Mouse (Mus musculus): ENCODE measurements around the gene Lnx1. TPM values are rescaled to one million over a fixed set of nuclear protein-coding genes. Genes with fewer than 3 reads are reported as not detected.

Gene Lnx1
- polyA plus RNA-seq, 1 experiment from 2014 or later: 2.0 TPM

DNA sequence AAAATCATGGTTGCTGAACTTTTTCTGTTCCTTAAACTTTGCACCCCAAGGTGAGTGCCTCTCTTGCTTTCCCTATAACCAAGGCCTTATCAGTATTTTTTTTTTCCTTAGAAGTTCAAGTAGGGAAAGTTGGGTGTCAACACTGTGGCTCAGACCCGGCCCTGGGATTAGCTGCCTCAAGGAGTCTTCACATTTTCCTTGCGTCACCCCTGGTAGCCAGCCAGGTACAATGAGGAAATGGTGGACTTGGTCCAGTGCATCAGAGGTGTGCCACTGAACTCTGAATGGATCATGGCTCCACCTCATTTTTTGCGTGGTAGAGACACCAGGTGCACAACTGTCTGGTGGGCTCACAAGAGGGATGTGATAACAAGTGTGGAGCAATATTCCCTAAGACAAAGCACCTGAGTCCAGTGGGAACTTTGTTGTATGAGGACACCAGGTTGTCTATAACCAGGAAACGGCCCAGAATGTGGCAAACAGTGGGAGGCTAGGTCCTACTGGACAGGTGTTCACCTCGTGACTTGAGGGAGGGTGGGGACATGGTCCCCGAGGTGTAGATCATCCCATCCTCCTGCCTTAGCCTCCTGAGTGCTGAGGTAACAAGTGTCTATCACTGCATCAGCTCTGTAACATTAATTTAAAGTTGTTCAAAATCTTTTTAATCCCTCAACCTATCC, 10.2 kb downstream of the Lnx1 start:
- no peak overlapping the region for H3K4me3 ChIP-seq
- no peak for DNase-seq (ENCODE audit: low spot score)

DNA sequence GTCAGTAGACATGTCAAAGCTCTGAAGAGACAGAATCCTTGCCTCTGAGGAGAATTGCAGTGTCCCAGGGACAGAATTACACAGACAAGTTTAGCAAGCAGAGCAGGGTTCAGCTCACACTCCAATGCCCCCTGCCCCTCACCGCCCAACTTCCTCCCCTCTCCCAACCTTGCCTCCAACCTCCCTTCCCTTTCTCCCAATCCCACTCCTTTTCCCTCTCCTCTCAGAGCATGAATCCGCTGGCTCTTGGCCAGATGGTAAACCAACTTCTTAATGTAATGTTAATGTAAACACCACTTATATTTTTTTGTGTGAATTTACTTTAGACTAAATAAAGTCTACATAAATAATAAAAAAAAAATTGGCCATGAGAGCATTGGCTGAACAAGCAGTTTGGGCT, 13.9 kb downstream of the Lnx1 start:
- no peaks in the 10 kb centered on the region for H3K9me3 ChIP-seq (replicated peaks)
- WGBS: 83% methylated on average over 2 of the region's 2 CpGs
- peaks cover 24% of the 10 kb centered on the region for H3K4me1 ChIP-seq
- H3K4me3 ChIP-seq: no peak overlapping the region
- DNase-seq (ENCODE audit: low spot score): no peak
- H3K36me3 ChIP-seq: no peaks in the 10 kb centered on the region
- H3K27me3 ChIP-seq (ENCODE audit: low read depth, poor library complexity, severe bottlenecking): no peaks in the 10 kb centered on the region
- no peak overlapping the region for H3K27ac ChIP-seq

More for the DNA sequence above, 10.2 kb downstream of the Lnx1 start:
- H3K4me1 ChIP-seq: peaks cover 41% of the 10 kb centered on the region
- H3K36me3 ChIP-seq: no peaks in the 10 kb centered on the region
- H3K9me3 ChIP-seq (replicated peaks): no peaks in the 10 kb centered on the region
- WGBS: 91% methylated on average over 6 of the region's 6 CpGs
- H3K27ac ChIP-seq: no peak overlapping the region
- H3K27me3 ChIP-seq (ENCODE audit: low read depth, poor library complexity, severe bottlenecking): no peaks in the 10 kb centered on the region

DNA sequence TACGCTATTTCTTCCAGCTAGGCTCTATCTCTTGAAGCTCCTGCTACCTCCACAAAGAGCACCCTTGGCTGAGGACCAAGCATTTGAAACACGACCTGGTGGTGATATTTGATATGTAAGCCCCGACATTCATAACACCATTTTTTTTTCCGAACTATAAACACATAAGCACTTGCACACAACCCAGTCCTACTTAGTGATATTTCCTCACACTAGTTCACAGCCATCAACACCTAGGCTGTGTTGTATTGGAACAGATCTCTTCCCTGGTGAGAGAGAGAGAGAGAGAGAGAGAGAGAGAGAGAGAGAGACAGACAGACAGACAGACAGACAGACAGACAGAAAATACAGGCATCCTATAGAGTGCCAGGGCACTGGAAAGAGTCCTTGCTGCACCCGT, 17.8 kb downstream of the Lnx1 start:
- H3K27ac ChIP-seq: no peak overlapping the region

DNA sequence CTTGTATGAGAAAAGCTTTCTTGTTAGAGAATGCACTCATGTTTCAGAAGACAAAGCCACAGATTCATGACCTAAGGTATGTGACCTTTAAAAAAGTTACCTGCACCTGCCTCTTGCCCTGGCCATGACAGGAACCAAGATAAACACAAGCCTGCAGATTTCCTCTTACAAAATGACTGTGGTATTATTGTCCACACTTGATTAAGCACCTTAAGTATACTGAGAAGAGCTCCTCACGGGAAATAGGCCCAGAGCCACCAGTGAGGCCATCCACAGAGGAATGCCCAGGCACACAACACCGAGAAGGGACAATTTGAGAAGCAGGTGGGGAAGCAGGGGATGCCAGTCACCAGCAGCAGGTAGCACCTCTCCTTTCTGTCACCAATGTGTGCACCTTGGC, 18.9 kb downstream of the Lnx1 start:
- no peak overlapping the region for H3K27ac ChIP-seq
- no peak for DNase-seq (ENCODE audit: low spot score)
- no peak overlapping the region for H3K4me3 ChIP-seq
- no peaks in the 10 kb centered on the region for H3K9me3 ChIP-seq (replicated peaks)
- no peaks in the 10 kb centered on the region for H3K27me3 ChIP-seq (ENCODE audit: low read depth, poor library complexity, severe bottlenecking)
- no peaks in the 10 kb centered on the region for H3K4me1 ChIP-seq
- 90% methylated on average over 2 of the region's 2 CpGs for WGBS
- no peaks in the 10 kb centered on the region for H3K36me3 ChIP-seq

More for the DNA sequence above, 17.8 kb downstream of the Lnx1 start:
- Histone ChIP-seq H3K4me3 (no peak overlapping the region), H3K36me3 (no peaks in the 10 kb centered on the region), H3K9me3 (replicated peaks) (no peaks in the 10 kb centered on the region), H3K4me1 (no peaks in the 10 kb centered on the region), H3K27me3 (ENCODE audit: low read depth, poor library complexity, severe bottlenecking) (no peaks in the 10 kb centered on the region)
- WGBS: 91% methylated on average over 5 of the region's 5 CpGs
- no peak for DNase-seq (ENCODE audit: low spot score)

DNA sequence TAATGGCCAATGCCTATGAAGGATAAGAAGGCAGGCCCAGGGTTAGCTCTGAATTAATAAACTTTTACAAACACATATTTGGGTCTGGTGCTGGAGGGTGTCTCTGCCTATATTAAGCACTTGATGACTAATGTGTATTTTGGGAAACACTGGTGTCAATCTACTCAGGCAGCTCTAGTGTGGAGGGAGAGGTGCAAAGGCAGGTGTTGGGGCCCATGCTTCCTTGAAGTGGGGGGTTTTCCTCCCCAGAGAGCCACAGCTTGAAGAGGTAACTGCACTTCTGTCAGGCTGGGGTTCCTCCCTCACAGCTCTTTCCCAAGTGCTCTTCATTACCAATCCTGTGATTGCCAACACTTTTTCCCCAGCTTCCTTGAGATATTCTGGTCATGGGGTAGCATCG, 20.0 kb downstream of the Lnx1 start:
- H3K27me3 ChIP-seq (ENCODE audit: low read depth, poor library complexity, severe bottlenecking): no peaks in the 10 kb centered on the region
- H3K9me3 ChIP-seq (replicated peaks): no peaks in the 10 kb centered on the region
- 97% methylated on average over 1 of the region's 1 CpGs for WGBS
- H3K36me3 ChIP-seq: no peaks in the 10 kb centered on the region
- H3K27ac ChIP-seq: no peak overlapping the region
- H3K4me1 ChIP-seq: peaks cover 1% of the 10 kb centered on the region
- DNase-seq (ENCODE audit: low spot score): no peak
- no peak overlapping the region for H3K4me3 ChIP-seq

DNA sequence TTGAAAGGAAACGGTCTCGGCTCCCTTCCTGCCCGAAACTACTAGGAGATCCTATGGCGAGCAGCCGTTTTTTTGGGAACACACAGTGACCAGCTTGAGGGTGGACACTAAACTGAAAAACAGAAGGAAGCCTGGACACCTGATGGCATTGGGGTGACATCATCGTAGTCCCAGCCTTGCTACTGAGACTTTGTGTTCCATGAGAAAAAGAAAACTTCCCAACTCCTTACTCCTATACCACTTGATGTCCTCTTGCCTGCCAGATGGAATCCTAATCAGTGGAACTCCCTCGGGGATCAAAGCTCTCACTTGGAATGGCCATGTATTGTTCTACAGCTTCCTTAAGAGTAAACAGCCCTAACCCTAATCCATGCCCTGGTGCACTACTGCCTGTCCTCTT, 23.1 kb downstream of the Lnx1 start:
- no peak overlapping the region for H3K4me3 ChIP-seq
- peaks cover 9% of the 10 kb centered on the region for H3K4me1 ChIP-seq
- WGBS: 83% methylated on average over 7 of the region's 7 CpGs
- no peaks in the 10 kb centered on the region for H3K27me3 ChIP-seq (ENCODE audit: low read depth, poor library complexity, severe bottlenecking)
- H3K36me3 ChIP-seq: no peaks in the 10 kb centered on the region
- DNase-seq (ENCODE audit: low spot score): no peak
- no peaks in the 10 kb centered on the region for H3K9me3 ChIP-seq (replicated peaks)
- no peak overlapping the region for H3K27ac ChIP-seq

DNA sequence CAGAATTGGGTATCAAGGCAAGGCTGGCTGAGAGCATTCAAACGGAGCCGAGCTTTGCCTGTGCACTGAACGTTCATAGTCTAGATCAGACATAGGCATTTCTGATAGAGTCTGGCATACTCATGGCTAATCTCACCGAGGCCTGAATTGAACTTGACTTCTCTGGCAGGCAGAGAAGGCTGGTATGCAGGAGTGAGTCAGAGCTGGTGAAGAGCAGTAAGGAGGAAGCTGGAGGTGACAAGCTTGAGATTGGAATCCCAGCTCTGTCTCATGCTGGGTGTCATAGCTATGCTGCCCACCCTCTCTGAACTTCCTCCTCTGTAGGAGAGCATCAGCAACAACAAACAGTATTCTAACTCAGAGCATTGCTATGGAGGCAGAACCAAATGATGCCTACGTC, 24.0 kb downstream of the Lnx1 start:
- WGBS: 96% methylated on average over 5 of the region's 5 CpGs
- Histone ChIP-seq H3K36me3 (no peaks in the 10 kb centered on the region), H3K27me3 (ENCODE audit: low read depth, poor library complexity, severe bottlenecking) (no peaks in the 10 kb centered on the region), H3K9me3 (replicated peaks) (no peaks in the 10 kb centered on the region), H3K4me1 (peaks cover 9% of the 10 kb centered on the region), H3K27ac (no peak overlapping the region), H3K4me3 (no peak overlapping the region)
- DNase-seq (ENCODE audit: low spot score): no peak

DNA sequence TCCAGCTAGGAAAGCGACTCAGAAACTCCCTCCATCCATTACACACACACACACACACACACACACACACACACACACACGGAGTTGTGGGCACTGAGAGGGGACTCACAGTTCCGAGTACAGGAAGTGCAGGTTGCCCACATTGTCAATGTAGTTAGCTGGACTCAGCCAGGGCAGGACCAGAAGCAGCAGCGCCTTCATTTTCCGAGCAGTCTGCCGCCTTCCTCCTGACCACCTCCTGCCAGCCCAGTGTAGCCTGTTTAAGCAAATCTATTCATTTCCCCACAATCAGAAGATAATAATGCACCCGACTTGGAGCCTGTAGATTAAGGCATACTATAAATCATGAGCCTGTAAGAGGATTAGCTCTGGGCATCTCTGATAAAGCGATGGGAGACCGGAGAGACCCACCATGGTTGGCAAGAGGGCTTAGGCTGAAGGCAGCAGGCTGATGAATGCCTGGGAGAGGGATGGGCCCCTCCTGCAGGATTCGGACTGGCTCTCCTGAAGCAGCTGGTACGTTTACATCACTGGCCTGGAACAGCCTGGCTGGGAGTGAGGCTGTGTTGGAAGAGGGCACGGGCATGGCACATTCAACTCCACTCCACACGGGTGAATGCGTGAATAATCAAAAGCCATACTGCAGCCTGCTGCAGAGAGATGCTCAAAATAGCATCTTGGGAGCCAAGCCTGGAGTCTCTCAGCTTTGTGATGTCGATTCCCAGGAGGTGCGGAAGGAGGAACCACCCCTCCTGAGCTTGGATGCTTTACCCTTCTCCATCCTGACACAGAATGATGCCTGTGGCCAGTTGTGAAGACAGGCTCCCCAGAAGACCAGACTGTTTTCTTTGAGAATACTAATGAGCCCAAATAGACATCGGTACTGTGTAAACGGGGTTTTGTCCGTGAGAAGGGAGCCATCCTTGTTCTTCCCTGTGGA, 25.0 kb downstream of the Lnx1 start:
- Histone ChIP-seq H3K4me3 (no peak overlapping the region), H3K9me3 (replicated peaks) (no peaks in the 10 kb centered on the region), H3K27me3 (ENCODE audit: low read depth, poor library complexity, severe bottlenecking) (no peaks in the 10 kb centered on the region), H3K27ac (no peak overlapping the region), H3K36me3 (no peaks in the 10 kb centered on the region), H3K4me1 (peaks cover 9% of the 10 kb centered on the region)
- DNase-seq (ENCODE audit: low spot score): no peak
- 75% methylated on average over 19 of the region's 19 CpGs for WGBS

DNA sequence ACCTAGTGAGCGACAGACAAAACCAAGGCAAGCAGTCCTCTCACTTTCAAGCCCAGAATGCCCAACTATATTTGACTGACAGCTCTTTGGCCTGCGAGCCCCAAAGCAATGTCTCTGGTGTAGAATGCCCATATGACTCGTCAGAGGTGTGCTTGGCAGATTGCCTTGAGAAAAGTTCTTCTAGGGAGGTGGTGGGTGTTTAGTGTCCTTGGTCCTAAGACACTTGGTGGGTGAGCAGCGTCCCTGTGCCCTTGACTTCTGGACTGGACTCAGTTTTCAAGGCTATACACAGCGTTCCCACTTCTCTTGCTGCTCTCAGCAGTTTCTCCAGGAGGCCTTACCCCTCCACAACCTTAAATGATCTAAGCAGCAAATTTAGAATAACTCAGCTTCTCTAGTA, 30.2 kb downstream of the Lnx1 start:
- Histone ChIP-seq H3K4me1 (peaks cover 10% of the 10 kb centered on the region), H3K27me3 (ENCODE audit: low read depth, poor library complexity, severe bottlenecking) (no peaks in the 10 kb centered on the region), H3K9me3 (replicated peaks) (no peaks in the 10 kb centered on the region), H3K36me3 (no peaks in the 10 kb centered on the region), H3K27ac (no peak overlapping the region), H3K4me3 (no peak overlapping the region)
- DNase-seq (ENCODE audit: low spot score): no peak
- 94% methylated on average over 5 of the region's 5 CpGs for WGBS

DNA sequence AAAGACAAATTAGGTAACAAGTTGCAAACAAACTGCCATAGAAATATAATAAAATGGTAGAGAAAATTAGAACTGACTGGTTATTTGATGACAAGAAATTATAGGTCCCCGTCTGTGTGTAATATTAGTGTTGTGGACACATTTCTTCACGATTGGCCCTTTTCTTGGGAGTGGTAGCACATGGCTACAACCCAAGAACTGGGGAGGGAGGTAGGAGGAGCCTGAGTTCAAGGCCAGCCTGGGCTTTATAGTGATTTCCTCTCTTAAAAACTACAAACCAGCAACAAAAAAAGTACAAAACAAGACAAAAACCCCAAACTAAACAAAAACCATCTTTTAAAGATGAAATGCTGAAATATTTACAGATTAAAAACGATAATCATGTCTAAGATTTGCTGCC, 31.8 kb downstream of the Lnx1 start:
- H3K4me3 ChIP-seq: no peak overlapping the region
- H3K4me1 ChIP-seq: peaks cover 4% of the 10 kb centered on the region; the same call in 1 of the 2 replicates
- H3K36me3 ChIP-seq: no peaks in the 10 kb centered on the region
- H3K27me3 ChIP-seq (ENCODE audit: low read depth, poor library complexity, severe bottlenecking): no peaks in the 10 kb centered on the region
- DNase-seq (ENCODE audit: low spot score): no peak
- 84% methylated on average over 3 of the region's 3 CpGs for WGBS
- no peak overlapping the region for H3K27ac ChIP-seq
- H3K9me3 ChIP-seq (replicated peaks): no peaks in the 10 kb centered on the region

DNA sequence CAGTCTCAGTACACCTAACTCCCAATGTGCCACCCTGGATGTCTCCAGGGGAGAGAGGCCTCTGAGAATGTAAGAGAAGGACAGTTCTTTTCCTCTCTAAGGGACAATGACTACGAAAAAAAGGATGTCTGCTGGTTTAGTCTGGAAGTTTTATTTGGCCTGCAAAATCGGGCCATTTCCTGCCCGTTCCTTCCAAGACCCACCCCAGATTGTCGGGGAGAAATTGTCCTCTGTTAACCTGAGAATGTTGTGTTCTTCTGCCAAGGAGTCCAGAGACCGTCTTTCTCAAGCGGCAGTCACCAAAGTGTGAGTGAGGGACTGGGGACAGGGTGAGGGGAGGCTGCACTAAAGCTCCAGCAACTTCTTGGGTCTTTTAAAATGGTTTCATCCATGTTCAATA, 32.8 kb downstream of the Lnx1 start:
- no peak for DNase-seq (ENCODE audit: low spot score)
- no peaks in the 10 kb centered on the region for H3K36me3 ChIP-seq
- WGBS: 84% methylated on average over 6 of the region's 6 CpGs
- H3K27me3 ChIP-seq (ENCODE audit: low read depth, poor library complexity, severe bottlenecking): no peaks in the 10 kb centered on the region
- H3K4me3 ChIP-seq: no peak overlapping the region
- peaks cover 4% of the 10 kb centered on the region; the same call in 1 of the 2 replicates for H3K4me1 ChIP-seq
- H3K9me3 ChIP-seq (replicated peaks): no peaks in the 10 kb centered on the region
- H3K27ac ChIP-seq: no peak overlapping the region

DNA sequence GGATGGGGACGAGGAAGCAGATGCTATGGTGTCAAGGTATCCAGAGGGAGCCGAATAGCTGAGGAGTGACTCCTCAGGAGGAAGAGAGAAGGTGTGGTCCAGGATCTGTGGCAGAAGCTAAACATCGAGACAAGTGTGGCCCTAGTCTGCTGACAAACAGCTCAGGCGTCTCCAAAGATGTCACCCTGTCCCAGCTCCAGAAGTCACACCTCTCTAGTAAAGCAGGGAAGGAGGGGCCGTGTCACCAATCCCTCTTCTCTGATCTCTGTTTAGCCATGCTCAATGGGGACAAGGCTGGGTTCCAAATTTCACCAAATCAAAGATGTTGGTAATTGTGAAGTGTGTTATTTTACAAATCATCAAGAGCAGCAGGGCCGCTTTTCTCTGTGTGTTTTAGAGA, 33.8 kb downstream of the Lnx1 start:
- no peak for DNase-seq (ENCODE audit: low spot score)
- H3K27ac ChIP-seq: no peak overlapping the region
- H3K36me3 ChIP-seq: no peaks in the 10 kb centered on the region
- no peaks in the 10 kb centered on the region for H3K27me3 ChIP-seq (ENCODE audit: low read depth, poor library complexity, severe bottlenecking)
- no peaks in the 10 kb centered on the region for H3K9me3 ChIP-seq (replicated peaks)
- peaks cover 4% of the 10 kb centered on the region; the same call in 1 of the 2 replicates for H3K4me1 ChIP-seq
- 46% methylated on average over 6 of the region's 6 CpGs for WGBS
- H3K4me3 ChIP-seq: no peak overlapping the region

DNA sequence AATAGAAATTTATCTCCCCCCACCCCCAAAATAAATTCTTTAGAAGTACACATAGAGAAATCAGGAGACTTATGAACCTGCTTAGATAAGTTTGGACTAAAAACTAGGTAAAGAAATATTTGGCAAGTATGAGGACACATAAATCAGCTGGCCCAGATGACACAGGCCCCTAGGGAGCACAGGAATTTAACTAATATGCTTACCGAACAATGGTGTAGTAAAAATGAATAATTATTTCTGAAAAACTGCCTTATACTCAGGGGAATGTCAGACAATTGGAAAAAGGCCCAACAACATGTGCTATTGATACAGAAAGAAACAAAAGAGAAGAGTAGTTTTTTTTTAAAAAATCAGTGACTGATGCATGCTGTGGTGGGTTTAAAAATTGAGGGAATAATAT, 40.1 kb downstream of the Lnx1 start:
- DNase-seq (ENCODE audit: low spot score): no peak
- 75% methylated on average over 1 of the region's 1 CpGs for WGBS
- H3K4me3 ChIP-seq: no peak overlapping the region
- peaks cover 39% of the 10 kb centered on the region for H3K4me1 ChIP-seq
- no peak overlapping the region for H3K27ac ChIP-seq
- no peaks in the 10 kb centered on the region for H3K36me3 ChIP-seq
- no peaks in the 10 kb centered on the region for H3K27me3 ChIP-seq (ENCODE audit: low read depth, poor library complexity, severe bottlenecking)
- no peaks in the 10 kb centered on the region for H3K9me3 ChIP-seq (replicated peaks)

Measured in limb, embryonic 10.5 days (tissue).